Mouse (Mus musculus) cortical plate, adult 2 months (tissue): Measurements from ENCODE around the gene Gfi1b.

ENCODE experiments used
- CTCF ChIP-seq: fragments of 200-500 bp; IDR thresholded peaks from 2 replicates; pipeline ENCODE4 v1.5.1; 2011; ENCODE audit warnings: mild to moderate bottlenecking, control low read depth, low read length; ENCODE audit not compliant: insufficient read depth; ENCODE audit errors: extremely low read depth
- POLR2A ChIP-seq: fragments of 200-500 bp; IDR thresholded peaks from 2 replicates; pipeline ENCODE4 v1.6.1; 2011; ENCODE audit warnings: mild to moderate bottlenecking, low read length, control low read depth; ENCODE audit not compliant: insufficient read depth; ENCODE audit errors: extremely low read depth

- no peak for TF ChIP-seq CTCF
- TF ChIP-seq POLR2A = no peak
Observed at GRCm38 (mm10) chr2:28643081-28643480, 21.3 kb upstream of the Gfi1b start.
